Mouse (Mus musculus) megakaryocyte, adult 5-6 weeks (primary cell): ENCODE data around the gene Magi2. TPM values are rescaled to one million over a fixed set of nuclear protein-coding genes. Genes with fewer than 3 reads are reported as not detected.

ENCODE experiments used
- ATAC-seq: 2 replicates; pipeline ENCODE4 v1.8.0; 2016; ENCODE audit warnings: mild to moderate bottlenecking, inconsistent platforms; ENCODE audit not compliant: poor library complexity, severe bottlenecking
- total RNA-seq, 2 experiments: library from RNA; stranded (forward) in 1 of 2; stranded (reverse) in 1 of 2; fragments of 153-499, 151-499 nt in 1 of 2; fragments of 221-1000, 200-1000 nt in 1 of 2; gene quantifications; 2 replicates each; pipeline versions ENCODE4 v1.2.3 to v1.2.4; 2015 to 2017

Magi2 gene
- total RNA-seq, 2 experiments from 2014 or later: 0.40 to 0.45 TPM

DNA sequence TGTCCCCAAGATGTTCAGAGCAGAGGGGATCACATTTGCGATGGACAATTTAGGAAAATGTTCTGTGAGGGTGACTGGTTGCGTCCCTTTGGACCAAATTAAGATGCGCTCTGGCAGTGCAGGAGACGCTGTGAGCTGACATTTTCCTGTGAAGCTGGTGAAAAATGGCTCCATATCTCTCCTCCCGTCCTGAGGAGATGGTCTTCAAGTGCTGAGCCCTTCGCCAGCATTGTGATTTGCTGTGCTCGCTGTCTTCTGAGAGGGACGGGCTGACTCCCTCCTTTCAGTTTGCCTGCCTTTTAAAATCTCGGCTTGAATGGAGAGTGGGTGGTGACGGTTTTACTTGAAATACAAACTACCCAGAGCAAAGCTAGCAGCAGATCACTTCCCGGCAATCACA lies 682.2 kb downstream of the Magi2 start:
- ATAC-seq: no peak

GRCm38 (mm10) chr5:19909664-19910063 lies 682.8 kb downstream of the Magi2 start:
- no peak for ATAC-seq

GRCm38 (mm10) chr5:19932102-19932501 lies 705.3 kb downstream of the Magi2 start:
- ATAC-seq: no peak

DNA sequence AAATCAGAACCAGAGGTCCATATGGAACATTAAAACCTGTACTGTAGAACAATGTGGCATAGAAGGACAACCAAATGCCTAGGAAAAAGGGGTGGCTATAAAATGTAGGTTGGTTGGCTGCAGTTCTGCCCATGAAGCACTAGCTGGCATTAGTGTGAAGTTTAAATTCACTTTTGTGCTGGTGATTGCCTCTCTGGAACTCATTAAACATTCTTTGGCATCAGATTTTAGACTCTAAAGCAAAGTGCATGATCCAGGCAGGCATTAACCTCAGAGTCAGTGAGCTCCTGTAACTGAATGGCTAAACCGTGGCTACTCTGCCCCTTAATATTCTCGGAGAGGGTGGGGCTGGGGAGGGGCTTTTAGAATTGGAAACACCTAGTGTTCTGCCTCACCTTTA lies 706.4 kb downstream of the Magi2 start:
- ATAC-seq: no peak

DNA sequence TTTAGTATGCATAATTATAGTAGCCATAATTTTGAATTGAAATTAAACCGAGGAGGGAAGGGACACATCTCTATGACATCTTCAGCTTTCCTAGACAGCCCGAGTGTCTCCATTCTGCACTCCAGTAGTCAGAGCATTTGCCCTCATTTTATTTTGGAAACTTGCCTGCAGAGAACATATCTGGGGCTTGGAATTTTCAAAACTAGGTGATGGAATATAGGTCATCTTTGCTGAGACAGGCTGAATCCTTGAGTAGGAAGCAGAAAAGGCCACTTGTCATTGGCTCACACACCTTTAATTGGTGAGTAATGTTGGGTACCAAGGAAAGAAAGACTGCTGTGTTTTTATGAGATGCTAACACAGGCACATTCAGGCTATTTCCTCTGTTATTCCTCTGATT lies 724.3 kb downstream of the Magi2 start:
- ATAC-seq: no peak

DNA sequence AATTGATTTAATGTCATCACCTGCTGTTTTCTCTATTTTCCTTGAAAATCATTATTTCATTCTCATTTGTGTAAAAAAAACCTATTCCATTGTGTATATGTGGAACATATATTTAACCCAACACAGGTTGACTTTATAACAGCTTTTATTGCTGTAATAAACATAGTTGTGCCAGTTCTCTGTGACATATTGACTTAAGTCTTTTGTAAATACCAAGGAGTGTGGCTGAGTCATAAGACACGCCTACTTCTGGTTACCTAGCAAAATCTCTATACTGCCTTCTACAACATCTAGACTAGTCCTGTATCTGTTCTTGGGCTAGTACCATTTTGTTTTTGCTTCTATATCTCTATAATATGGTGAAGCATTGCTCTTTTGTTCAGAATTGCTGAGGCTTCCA lies 737.3 kb downstream of the Magi2 start:
- no peak for ATAC-seq

- no peak for ATAC-seq
These were observed 745.9 kb downstream of the Magi2 start for GRCm38 (mm10) chr5:19972736-19973135.

GRCm38 (mm10) chr5:19973852-19974251 lies 747.0 kb downstream of the Magi2 start:
- ATAC-seq: no peak

DNA sequence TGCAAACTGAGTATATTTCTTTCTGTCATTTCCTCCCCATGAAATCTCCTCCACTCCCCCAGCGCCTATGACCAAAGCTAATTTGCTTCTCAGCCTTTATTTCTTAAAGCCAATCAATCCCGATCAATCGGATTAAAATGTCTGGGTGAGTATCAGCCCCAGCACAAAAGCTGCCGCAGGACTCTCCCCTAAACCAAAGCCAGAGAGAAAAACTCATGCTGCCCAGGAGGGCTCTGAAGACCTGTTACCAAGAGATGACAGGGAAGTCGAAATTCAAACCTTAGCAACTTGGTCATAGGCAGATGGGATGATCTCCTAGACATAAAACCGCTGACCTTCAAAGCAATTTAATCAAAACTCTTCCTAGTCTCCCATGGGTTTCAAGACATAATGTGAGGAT lies 754.7 kb downstream of the Magi2 start:
- ATAC-seq: no peak

DNA sequence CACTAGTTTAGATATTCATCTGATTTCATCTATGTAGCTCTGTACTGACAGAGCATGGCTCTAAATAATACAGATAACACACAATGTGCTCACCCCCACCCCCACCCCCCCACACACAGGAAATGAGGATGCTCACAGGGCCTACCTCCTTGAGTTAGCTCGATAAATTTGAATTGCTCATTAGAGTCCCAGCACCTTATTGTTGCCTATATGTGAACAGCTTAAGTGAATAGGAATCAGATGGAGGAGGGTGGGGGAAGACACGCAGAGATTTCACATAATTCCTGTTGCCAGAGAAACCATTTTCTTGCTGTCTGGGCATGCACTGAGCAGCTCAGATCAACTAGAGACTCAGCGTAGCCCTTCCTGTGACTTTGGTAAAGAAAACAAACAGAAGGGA lies 755.2 kb downstream of the Magi2 start:
- ATAC-seq: no peak

DNA sequence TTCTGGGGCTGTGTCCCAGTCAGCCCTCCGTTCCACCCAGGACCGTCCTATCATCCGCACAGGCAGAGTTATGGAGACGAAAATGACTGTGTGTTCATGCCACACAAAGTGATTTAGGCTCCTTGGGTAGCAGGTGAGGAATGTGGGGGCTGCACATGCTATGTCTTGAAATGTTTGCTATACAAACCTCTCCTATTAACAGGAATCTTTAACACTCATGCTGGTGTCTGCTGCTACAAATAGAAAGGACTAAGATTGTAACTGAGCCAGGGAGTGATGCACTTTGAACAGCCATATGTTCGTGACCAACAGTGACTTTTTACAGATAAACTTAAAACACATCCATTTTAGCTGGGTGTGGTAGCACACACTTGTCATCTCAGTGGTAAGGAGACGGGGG lies 772.6 kb downstream of the Magi2 start:
- ATAC-seq: no peak

- ATAC-seq: no peak
These were observed 773.1 kb downstream of the Magi2 start for GRCm38 (mm10) chr5:19999912-20000311.

DNA sequence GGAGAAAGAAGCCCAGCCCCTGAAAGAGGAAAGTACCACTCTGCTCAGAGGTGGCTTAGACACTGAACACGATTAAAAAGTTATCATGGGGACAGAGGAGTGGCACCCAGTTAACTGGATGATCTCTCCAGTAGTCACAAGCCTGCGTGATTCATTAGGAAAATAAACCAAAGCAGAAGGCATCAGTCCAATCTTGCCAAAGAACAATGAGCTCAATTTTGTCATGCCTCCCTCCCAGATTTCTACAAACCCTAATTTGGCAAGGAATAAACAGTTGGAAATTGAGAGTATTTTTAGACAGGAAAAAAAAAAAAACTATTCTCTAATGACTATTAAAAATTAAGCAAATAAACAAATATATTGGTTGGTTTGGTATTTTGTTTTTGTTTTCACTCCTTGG lies 779.8 kb downstream of the Magi2 start:
- ATAC-seq: no peak

DNA sequence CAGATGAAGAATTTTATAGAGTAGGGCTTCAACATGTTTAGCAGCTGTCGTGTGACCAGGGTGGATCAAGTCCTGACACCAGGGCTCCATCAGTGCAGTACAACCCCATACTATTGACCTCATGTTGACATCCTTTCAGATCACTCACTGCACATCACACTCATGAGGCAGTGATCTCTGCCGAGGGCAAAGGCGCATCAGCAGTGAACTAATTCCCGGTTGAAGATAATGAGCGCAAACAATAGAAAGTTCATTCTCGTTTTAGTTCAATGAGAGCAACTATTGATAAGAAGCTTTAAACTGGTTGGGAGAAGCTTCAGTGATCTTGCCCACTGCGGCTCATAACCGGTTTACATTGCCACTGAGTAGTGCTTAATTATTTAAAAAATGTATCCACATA lies 780.4 kb downstream of the Magi2 start:
- no peak for ATAC-seq

DNA sequence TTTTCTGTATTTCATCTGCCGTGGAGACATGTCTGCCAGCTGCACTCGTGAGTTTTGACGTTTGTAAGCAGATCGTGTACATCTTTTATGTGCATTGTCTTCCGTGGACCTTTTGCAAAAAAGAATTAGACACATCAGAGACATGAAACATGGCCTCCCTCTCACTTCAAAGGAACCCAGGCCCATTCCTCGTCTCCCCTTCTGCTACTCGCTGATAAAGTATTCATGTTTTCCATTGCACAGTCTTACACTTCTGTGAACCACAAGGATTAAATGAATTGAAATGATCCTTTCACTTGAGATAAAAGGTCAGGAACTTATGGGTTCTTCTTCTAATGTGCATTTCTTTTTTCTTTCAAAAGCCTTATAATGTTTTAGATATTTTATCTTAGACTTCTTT lies 783.4 kb downstream of the Magi2 start:
- ATAC-seq: no peak

- ATAC-seq: no peak
These were observed 791.2 kb downstream of the Magi2 start for GRCm38 (mm10) chr5:20018063-20018462.

GRCm38 (mm10) chr5:20046649-20047048 lies 819.8 kb downstream of the Magi2 start:
- no peak for ATAC-seq

GRCm38 (mm10) chr5:20048386-20048785 lies 821.5 kb downstream of the Magi2 start:
- ATAC-seq: no peak

- no peak for ATAC-seq
These were observed 823.4 kb downstream of the Magi2 start for GRCm38 (mm10) chr5:20050284-20050683.

GRCm38 (mm10) chr5:20055000-20055399 lies 828.2 kb downstream of the Magi2 start:
- ATAC-seq: no peak

- no peak for ATAC-seq
These were observed 829.4 kb downstream of the Magi2 start for GRCm38 (mm10) chr5:20056074-20056842.

DNA sequence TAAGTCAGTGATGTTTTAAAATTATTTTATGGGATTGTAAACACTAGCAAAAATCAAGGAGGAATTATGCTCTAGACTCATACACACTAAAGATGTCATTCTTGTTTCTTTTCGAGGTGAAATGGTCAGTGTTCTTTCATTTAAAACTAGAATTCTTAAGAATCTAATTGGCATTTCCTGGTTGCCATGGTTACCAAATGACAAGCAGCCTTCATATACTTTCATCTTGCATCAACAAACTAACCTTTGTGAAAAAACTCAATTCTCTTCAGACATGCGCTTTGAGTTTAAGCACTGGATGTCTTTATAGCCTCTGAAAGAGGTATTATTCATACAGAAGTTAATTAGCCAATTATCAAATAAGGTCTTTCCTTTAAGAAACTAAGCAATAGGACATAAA lies 830.0 kb downstream of the Magi2 start:
- ATAC-seq: no peak

DNA sequence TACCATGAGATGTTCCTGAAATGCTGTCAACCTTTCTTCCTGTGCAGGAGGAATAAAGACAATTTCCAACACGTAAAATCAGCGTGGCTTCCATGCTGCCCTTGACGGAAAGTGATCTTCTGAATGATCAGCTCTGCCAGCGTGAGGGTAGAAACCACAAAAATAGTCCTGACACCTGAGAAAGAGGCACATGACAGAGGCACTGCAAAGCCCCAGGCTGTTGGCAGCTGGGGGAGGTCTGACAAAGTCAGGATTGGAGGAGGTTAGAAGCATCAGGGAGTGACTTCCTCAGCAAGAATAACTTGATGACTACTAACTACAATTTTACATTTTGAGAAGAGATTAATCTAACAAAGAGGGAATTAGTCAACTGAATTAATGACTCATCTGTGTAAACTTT lies 835.2 kb downstream of the Magi2 start:
- no peak for ATAC-seq
